Mouse (Mus musculus): ENCODE results near the gene Nadsyn1. TPM values are rescaled to one million over a fixed set of nuclear protein-coding genes. Genes with fewer than 3 reads are reported as not detected.

The Nadsyn1 gene
- polyA plus RNA-seq, 1 experiment from 2014 or later, result 8.1 TPM

- Histone ChIP-seq H3K36me3 (ENCODE audit: control insufficient read depth, insufficient read depth, low read length) (no peaks in the 10 kb centered on the region), H3K27me3 (ENCODE audit: control insufficient read depth, insufficient read depth, low read length) (peaks cover 31% of the 10 kb centered on the region), H3K4me2 (no peak overlapping the region), H3K4me1 (ENCODE audit: control insufficient read depth, insufficient read depth, low read length) (no peaks in the 10 kb centered on the region), H3K9ac (ENCODE audit: low read depth, low read length) (no peak overlapping the region), H3K4me3 (ENCODE audit: low read depth, low read length) (no peak overlapping the region), H3K27ac (ENCODE audit: low read depth, low read length) (no peak overlapping the region), H3K9me3 (replicated peaks; ENCODE audit: control insufficient read depth, low read length) (no peaks in the 10 kb centered on the region)
- no peak for ATAC-seq (replicated peaks; ENCODE audit: insufficient number of reproducible peaks, low FRiP score, low TSS enrichment)
- WGBS (ENCODE audit: insufficient replicate concordance), result 66% methylated on average over 19 of the region's 19 CpGs
Measured at GRCm38 (mm10) chr7:143764876-143765530, 57.6 kb downstream of the Nadsyn1 start.

GRCm38 (mm10) chr7:143763794-143764193, 58.9 kb downstream of the Nadsyn1 start:
- ATAC-seq (replicated peaks; ENCODE audit: insufficient number of reproducible peaks, low FRiP score, low TSS enrichment), result no peak
- Histone ChIP-seq H3K9ac (ENCODE audit: low read depth, low read length) (no peak overlapping the region), H3K4me2 (no peak overlapping the region), H3K27me3 (ENCODE audit: control insufficient read depth, insufficient read depth, low read length) (peaks cover 31% of the 10 kb centered on the region), H3K9me3 (replicated peaks; ENCODE audit: control insufficient read depth, low read length) (no peaks in the 10 kb centered on the region), H3K36me3 (ENCODE audit: control insufficient read depth, insufficient read depth, low read length) (no peaks in the 10 kb centered on the region), H3K27ac (ENCODE audit: low read depth, low read length) (no peak overlapping the region), H3K4me1 (ENCODE audit: control insufficient read depth, insufficient read depth, low read length) (no peaks in the 10 kb centered on the region), H3K4me3 (ENCODE audit: low read depth, low read length) (no peak overlapping the region)
- 16% methylated on average over 3 of the region's 3 CpGs for WGBS (ENCODE audit: insufficient replicate concordance)

- H3K4me3 ChIP-seq (ENCODE audit: low read depth, low read length), result no peak overlapping the region
- no peaks in the 10 kb centered on the region for H3K36me3 ChIP-seq (ENCODE audit: control insufficient read depth, insufficient read depth, low read length)
- peaks cover 42% of the 10 kb centered on the region for H3K27me3 ChIP-seq (ENCODE audit: control insufficient read depth, insufficient read depth, low read length)
Measured at GRCm38 (mm10) chr7:143758956-143759355, 63.7 kb downstream of the Nadsyn1 start.

DNA sequence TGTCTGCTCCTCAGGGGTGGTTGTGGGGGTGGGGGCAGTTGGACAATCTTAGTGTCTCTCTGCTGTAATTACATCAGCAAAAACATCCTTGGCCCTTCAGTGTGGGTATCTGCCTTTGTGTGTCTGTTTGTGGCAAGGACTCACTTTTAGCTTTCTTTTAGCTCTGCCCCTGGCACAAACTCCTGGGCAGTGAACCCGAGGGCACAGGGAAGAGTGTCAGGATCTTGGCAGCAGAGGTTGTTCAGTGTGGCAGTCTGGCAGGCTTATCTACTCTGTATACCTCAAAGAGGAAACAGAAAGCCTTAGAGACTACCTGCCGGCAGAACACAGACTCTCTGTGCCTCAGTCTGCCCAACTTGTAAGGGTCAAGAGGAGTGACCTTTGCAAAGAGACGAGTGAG, 65.0 kb downstream of the Nadsyn1 start:
- Histone ChIP-seq H3K36me3 (ENCODE audit: control insufficient read depth, insufficient read depth, low read length) (no peaks in the 10 kb centered on the region), H3K27ac (ENCODE audit: low read depth, low read length) (no peak overlapping the region), H3K4me3 (ENCODE audit: low read depth, low read length) (no peak overlapping the region), H3K27me3 (ENCODE audit: control insufficient read depth, insufficient read depth, low read length) (peaks cover 43% of the 10 kb centered on the region), H3K4me2 (no peak overlapping the region), H3K4me1 (ENCODE audit: control insufficient read depth, insufficient read depth, low read length) (peaks cover 12% of the 10 kb centered on the region), H3K9me3 (replicated peaks; ENCODE audit: control insufficient read depth, low read length) (no peaks in the 10 kb centered on the region), H3K9ac (ENCODE audit: low read depth, low read length) (no peak overlapping the region)
- no peak for ATAC-seq (replicated peaks; ENCODE audit: insufficient number of reproducible peaks, low FRiP score, low TSS enrichment)
- 56% methylated on average over 3 of the region's 3 CpGs for WGBS (ENCODE audit: insufficient replicate concordance)

More at GRCm38 (mm10) chr7:143758956-143759355, 63.7 kb downstream of the Nadsyn1 start:
- WGBS (ENCODE audit: insufficient replicate concordance), result 64% methylated on average over 3 of the region's 3 CpGs
- Histone ChIP-seq H3K4me1 (ENCODE audit: control insufficient read depth, insufficient read depth, low read length) (peaks cover 8% of the 10 kb centered on the region), H3K27ac (ENCODE audit: low read depth, low read length) (no peak overlapping the region), H3K9ac (ENCODE audit: low read depth, low read length) (no peak overlapping the region), H3K4me2 (no peak overlapping the region), H3K9me3 (replicated peaks; ENCODE audit: control insufficient read depth, low read length) (no peaks in the 10 kb centered on the region)
- ATAC-seq (replicated peaks; ENCODE audit: insufficient number of reproducible peaks, low FRiP score, low TSS enrichment), result no peak

GRCm38 (mm10) chr7:143757027-143757390, 65.6 kb downstream of the Nadsyn1 start:
- WGBS (ENCODE audit: insufficient replicate concordance), result 4% methylated on average over 15 of the region's 15 CpGs
- Histone ChIP-seq H3K9me3 (replicated peaks; ENCODE audit: control insufficient read depth, low read length) (no peaks in the 10 kb centered on the region), H3K9ac (ENCODE audit: low read depth, low read length) (peak overlapping the region; percentile 52; the same call in 1 of the 2 replicates), H3K4me3 (ENCODE audit: low read depth, low read length) (peak overlapping the region; percentile 35), H3K27me3 (ENCODE audit: control insufficient read depth, insufficient read depth, low read length) (peaks cover 38% of the 10 kb centered on the region), H3K27ac (ENCODE audit: low read depth, low read length) (no peak overlapping the region), H3K36me3 (ENCODE audit: control insufficient read depth, insufficient read depth, low read length) (no peaks in the 10 kb centered on the region), H3K4me2 (peak overlapping the region; percentile 79), H3K4me1 (ENCODE audit: control insufficient read depth, insufficient read depth, low read length) (peaks cover 19% of the 10 kb centered on the region)
- ATAC-seq (replicated peaks; ENCODE audit: insufficient number of reproducible peaks, low FRiP score, low TSS enrichment), result peak; percentile 73

DNA sequence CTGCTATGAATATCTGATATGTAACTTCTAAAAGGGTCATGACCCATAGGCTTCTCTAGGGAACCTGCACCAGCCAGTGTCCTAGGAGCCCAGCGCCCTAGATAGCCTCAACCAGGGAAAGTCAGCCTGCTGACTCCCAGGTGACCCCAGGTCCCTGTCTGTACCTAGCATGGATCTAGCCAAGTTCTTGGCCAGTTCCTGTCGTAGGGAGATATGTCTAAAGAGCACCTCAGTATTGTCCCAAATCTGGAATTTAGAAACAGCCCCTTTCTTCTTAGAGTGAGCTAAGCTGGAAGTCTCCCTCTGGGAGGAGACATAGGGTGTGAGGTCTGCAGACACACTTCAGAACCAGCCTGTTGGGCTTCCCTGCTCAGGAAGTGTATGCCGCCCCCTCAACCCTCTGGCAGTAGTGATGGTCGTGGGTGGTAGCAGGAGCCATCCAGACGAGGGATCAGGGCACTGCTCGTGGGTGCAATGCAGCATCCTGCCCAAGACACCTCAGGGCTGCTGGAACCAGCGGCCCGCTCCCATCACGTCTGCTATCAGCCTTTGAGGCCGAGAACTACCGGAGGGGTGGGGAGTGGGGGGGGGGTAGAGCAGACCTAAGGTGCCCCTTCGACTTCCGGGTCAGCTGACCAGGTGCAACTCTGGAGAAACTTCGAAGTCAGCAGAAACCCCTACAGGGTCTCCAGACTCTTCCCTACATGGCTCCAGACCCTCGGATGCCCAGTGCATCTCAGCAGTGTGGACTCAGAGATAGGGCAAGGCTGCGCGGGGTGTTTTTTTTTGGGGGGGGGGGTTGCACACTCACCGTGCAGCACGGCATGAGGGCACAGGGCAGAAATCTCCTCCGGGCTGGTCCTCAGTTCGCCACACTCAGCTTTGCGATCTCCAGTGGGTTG, 66.3 kb downstream of the Nadsyn1 start, which contains the start of gene Osbpl5:
Gene Osbpl5 (minus strand): TSS at position 861 of the 902 bp plus-strand sequence.
- H3K4me2 ChIP-seq, result peak within 1 kb of the TSS; percentile 79
- H3K9ac ChIP-seq (ENCODE audit: low read depth, low read length), result peak within 1 kb of the TSS; percentile 52; the same call in 1 of the 2 replicates
- no peaks in the 10 kb centered on the region for H3K36me3 ChIP-seq (ENCODE audit: control insufficient read depth, insufficient read depth, low read length)
- no peak within 1 kb of the TSS for H3K27ac ChIP-seq (ENCODE audit: low read depth, low read length)
- 20% methylated on average over 22 of the region's 22 CpGs for WGBS (ENCODE audit: insufficient replicate concordance)
- H3K9me3 ChIP-seq (replicated peaks; ENCODE audit: control insufficient read depth, low read length), result no peaks in the 10 kb centered on the region
- H3K4me1 ChIP-seq (ENCODE audit: control insufficient read depth, insufficient read depth, low read length), result peaks cover 24% of the 10 kb centered on the region
- peaks cover 38% of the 10 kb centered on the region for H3K27me3 ChIP-seq (ENCODE audit: control insufficient read depth, insufficient read depth, low read length)
- no peak for ATAC-seq (replicated peaks; ENCODE audit: insufficient number of reproducible peaks, low FRiP score, low TSS enrichment)
- H3K4me3 ChIP-seq (ENCODE audit: low read depth, low read length), result peak within 1 kb of the TSS; percentile 35

GRCm38 (mm10) chr7:143755357-143756124, 67.1 kb downstream of the Nadsyn1 start:
- Histone ChIP-seq H3K9me3 (replicated peaks; ENCODE audit: control insufficient read depth, low read length) (no peaks in the 10 kb centered on the region), H3K4me2 (no peak overlapping the region), H3K4me3 (ENCODE audit: low read depth, low read length) (no peak overlapping the region), H3K27ac (ENCODE audit: low read depth, low read length) (no peak overlapping the region), H3K4me1 (ENCODE audit: control insufficient read depth, insufficient read depth, low read length) (peaks cover 24% of the 10 kb centered on the region), H3K27me3 (ENCODE audit: control insufficient read depth, insufficient read depth, low read length) (peaks cover 38% of the 10 kb centered on the region), H3K36me3 (ENCODE audit: control insufficient read depth, insufficient read depth, low read length) (no peaks in the 10 kb centered on the region), H3K9ac (ENCODE audit: low read depth, low read length) (no peak overlapping the region)
- no peak for ATAC-seq (replicated peaks; ENCODE audit: insufficient number of reproducible peaks, low FRiP score, low TSS enrichment)
- WGBS (ENCODE audit: insufficient replicate concordance), result 65% methylated on average over 9 of the region's 9 CpGs

GRCm38 (mm10) chr7:143753990-143754715, 68.5 kb downstream of the Nadsyn1 start:
- peaks cover 47% of the 10 kb centered on the region for H3K27me3 ChIP-seq (ENCODE audit: control insufficient read depth, insufficient read depth, low read length)
- 40% methylated on average over 5 of the region's 5 CpGs for WGBS (ENCODE audit: insufficient replicate concordance)
- H3K9me3 ChIP-seq (replicated peaks; ENCODE audit: control insufficient read depth, low read length), result no peaks in the 10 kb centered on the region
- ATAC-seq (replicated peaks; ENCODE audit: insufficient number of reproducible peaks, low FRiP score, low TSS enrichment), result no peak
- peaks cover 24% of the 10 kb centered on the region for H3K4me1 ChIP-seq (ENCODE audit: control insufficient read depth, insufficient read depth, low read length)
- H3K27ac ChIP-seq (ENCODE audit: low read depth, low read length), result no peak overlapping the region
- H3K4me3 ChIP-seq (ENCODE audit: low read depth, low read length), result no peak overlapping the region
- no peak overlapping the region for H3K4me2 ChIP-seq
- no peaks in the 10 kb centered on the region for H3K36me3 ChIP-seq (ENCODE audit: control insufficient read depth, insufficient read depth, low read length)
- H3K9ac ChIP-seq (ENCODE audit: low read depth, low read length), result no peak overlapping the region

Measured in heart, embryonic 11.5 days (tissue).